Mouse (Mus musculus) small intestine, adult 2 months (tissue): ENCODE data around the gene Tipin.

Experiments used
- CTCF ChIP-seq: fragments of 200-500 bp; IDR thresholded peaks from 2 replicates; pipeline ENCODE4 v1.5.1; 2012; ENCODE audit warnings: low read depth, mild to moderate bottlenecking, control low read depth, inconsistent platforms, low read length, moderate library complexity, mixed read lengths; ENCODE audit not compliant: insufficient replicate concordance, insufficient read length; ENCODE audit errors: extremely low read depth
- POLR2A ChIP-seq: fragments of 200-500 bp; IDR thresholded peaks from 2 replicates; pipeline ENCODE4 v1.6.1; 2012; ENCODE audit warnings: low read depth, mild to moderate bottlenecking, control low read depth, inconsistent platforms, low read length, moderate library complexity

DNA sequence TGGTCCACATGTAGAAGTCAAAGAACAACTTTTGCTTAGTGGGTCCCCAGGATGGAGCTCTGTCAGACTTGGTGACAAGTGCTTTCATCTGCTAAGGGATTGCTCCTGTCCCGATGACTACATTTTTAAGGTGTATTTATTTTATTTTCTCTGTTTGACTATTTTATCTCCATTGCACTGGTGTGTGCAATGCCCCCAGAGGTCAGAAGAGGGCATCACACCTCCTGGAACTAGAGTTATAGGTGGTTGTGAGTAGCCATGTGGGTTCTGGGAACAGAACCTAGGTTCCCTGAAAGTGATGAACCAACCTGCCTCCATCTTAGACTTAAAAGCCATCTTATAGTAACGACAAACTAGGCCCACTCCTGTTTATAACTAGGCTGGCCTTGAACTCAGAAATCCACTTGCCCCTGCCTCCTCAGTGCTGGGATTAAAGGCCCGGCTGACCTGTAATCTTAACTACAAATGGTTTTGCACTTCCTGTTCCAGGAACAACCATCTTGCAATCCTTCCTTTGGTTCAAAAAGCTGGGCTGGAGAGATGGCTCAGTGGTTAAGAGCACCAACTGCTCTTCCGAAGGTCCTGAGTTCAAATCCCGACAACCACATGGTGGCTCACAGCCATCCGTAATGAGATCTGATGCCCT is 2.6 kb upstream of the Tipin start:
- TF ChIP-seq CTCF: no peak
- TF ChIP-seq POLR2A: no peak
